Mouse (Mus musculus): ENCODE results near the gene Speer4d. TPM values are rescaled to one million over a fixed set of nuclear protein-coding genes. Genes with fewer than 3 reads are reported as not detected.

Gene Speer4d
- polyA plus RNA-seq, 1 experiment from 2014 or later: not detected

Other genes with a start within 250 kb of the Speer4d start
- not detected in 2 replicates for gene Gm21149, start 142.5 kb upstream of the Speer4d start, polyA plus RNA-seq (2015; fragmentation: Nextera tagmentation; extraction: Ambion mirVana)
- not detected in 2 replicates for gene Gm21190, start 89.8 kb upstream of the Speer4d start, polyA plus RNA-seq (2015; fragmentation: Nextera tagmentation; extraction: Ambion mirVana)
- not detected in 2 replicates for gene Gm21083, start 41.7 kb upstream of the Speer4d start, polyA plus RNA-seq (2015; fragmentation: Nextera tagmentation; extraction: Ambion mirVana)
- gene 4930572O03Rik, start 38.0 kb downstream of the Speer4d start, polyA plus RNA-seq (2015; fragmentation: Nextera tagmentation; extraction: Ambion mirVana): not detected in 2 replicates
- gene Speer4c, start 95.2 kb downstream of the Speer4d start, polyA plus RNA-seq (2015; fragmentation: Nextera tagmentation; extraction: Ambion mirVana): not detected in 2 replicates

Data from neural tube, embryonic 13.5 days (tissue).